Mouse (Mus musculus): ENCODE results near the gene Thop1. TPM values are rescaled to one million over a fixed set of nuclear protein-coding genes. Genes with fewer than 3 reads are reported as not detected.

Thop1 gene
- total RNA-seq, 2 experiments from 2014 or later, result 51.1 to 51.2 TPM

DNA sequence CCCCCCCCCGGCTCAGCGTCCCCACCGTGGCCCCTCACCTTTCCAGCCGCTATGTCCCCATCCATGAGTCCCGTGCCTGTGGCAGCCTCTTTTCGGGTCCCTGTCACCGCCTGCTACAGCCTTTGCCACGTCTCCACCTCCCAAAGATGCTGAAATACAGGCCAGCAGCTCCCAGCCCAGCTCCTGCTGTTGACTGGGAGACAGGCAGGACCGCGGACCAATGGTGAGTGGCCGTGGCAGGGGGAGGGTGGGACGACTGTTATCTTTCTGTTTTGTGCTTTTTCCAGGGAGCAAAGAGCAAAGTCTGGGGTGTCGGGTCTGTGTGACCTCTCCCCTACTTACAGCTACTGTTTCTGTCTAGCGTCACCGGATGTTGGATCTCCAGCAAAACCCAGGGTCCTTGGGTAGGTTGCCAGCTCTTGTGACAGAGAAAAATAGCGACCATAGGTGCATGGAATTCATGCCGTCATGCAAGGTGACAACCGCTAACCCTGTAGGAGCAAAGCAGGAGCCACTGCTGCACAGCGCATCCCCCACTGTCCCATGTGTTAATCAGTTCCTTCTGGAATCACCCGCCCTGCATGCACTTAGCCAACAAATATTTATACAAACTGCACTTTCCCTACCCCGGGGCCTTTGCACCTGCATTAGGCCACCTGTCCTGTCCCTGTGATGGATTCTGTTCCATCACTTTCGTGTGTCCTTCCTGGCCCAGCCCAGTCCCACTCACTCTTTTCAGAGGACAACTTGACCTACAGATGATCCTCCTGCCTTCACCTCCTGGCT, 22.8 kb downstream of the Thop1 start:
- intact Hi-C loops (cut with DNase I), result no loop called here

DNA sequence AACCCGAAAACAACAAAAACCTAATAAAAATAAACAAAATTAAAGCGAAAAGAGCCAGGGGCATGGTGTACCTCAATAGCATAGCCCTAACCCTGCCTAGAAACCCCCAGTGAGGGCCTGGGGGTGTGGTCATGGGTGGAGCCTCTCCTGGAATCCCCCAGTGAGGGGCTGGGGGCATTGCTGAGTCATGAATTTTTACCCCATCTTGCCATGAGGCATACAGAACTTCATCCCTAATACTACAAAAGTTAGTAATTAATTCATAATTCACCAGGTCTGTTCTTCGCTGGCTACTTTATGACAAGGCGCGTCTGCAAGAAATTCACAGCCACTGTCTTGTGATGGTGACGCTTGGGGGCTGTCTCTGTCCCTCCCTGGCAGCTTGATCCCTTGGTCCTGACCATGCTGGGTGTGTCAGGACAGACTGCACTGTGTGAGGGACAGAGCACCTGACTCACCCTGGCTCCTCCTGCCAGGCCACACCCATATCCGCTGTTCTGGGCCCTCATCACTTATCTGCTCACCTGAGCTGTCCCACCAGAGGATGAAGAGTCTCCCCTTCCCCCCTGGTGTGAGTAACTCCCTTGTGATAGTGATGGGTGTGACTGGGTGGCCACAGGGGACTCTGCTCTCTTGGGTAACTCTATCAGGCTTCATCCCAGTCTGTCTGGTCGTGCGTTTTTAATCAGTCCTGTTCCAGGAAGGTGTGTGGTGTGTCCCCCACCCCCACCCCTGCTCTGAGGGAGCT, 25.3 kb downstream of the Thop1 start:
- intact Hi-C loops (cut with DNase I), result no loop called here
- no peak for DNase-seq (ENCODE audit: low spot score in 2 of 2)

More for the DNA sequence above, 22.8 kb downstream of the Thop1 start:
- DNase-seq (ENCODE audit: low spot score in 2 of 2), result peak in 1 of 2 experiments; percentile 30

GRCm38 (mm10) chr10:81105565-81106112, 35.8 kb downstream of the Thop1 start, which contains the start of gene Map2k2:
Gene Map2k2 (plus strand): TSS chr10:81105915.
- intact Hi-C loops (cut with DNase I), result no loop called here
- DNase-seq (ENCODE audit: low spot score in 2 of 2), result peak; percentile 96

- DNase-seq (ENCODE audit: low spot score in 2 of 2), result peak; percentile 80 to 83
- intact Hi-C loops (cut with DNase I), result no loop called here
These were observed 36.4 kb downstream of the Thop1 start for GRCm38 (mm10) chr10:81106113-81106721.

GRCm38 (mm10) chr10:81112946-81113345, 43.1 kb downstream of the Thop1 start:
- intact Hi-C loops (cut with DNase I), result no loop called here
- DNase-seq (ENCODE audit: low spot score in 2 of 2), result no peak

GRCm38 (mm10) chr10:81119625-81120024, 49.8 kb downstream of the Thop1 start:
- intact Hi-C loops (cut with DNase I), result no loop called here
- no peak for DNase-seq (ENCODE audit: low spot score in 2 of 2)

GRCm38 (mm10) chr10:81120650-81121049, 50.8 kb downstream of the Thop1 start:
- intact Hi-C loops (cut with DNase I), result no loop called here
- no peak for DNase-seq (ENCODE audit: low spot score in 2 of 2)

- no peak for DNase-seq (ENCODE audit: low spot score in 2 of 2)
- intact Hi-C loops (cut with DNase I), result no loop called here
These were observed 53.1 kb downstream of the Thop1 start for GRCm38 (mm10) chr10:81122889-81123288.

DNA sequence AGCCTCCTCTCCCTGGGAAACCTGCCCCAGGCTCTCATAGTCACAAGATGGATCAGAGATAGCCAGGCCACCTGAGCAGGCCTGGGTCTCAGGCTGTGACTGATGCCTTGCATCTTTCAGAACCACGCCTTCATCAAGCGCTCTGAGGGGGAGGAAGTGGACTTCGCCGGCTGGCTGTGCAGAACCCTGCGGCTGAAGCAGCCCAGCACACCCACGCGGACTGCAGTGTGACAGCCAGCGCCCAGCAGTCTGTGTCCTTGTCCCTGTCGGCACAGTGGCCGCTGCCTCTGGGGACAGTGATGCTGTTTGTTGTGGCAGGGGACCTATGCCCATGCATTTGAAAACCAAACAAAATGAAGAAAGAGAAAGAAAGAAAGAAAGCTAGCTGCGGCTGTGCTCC, 53.7 kb downstream of the Thop1 start:
- intact Hi-C loops (cut with DNase I), result no loop called here
- no peak for DNase-seq (ENCODE audit: low spot score in 2 of 2)

Small RNA genes lying within 50 kb of the gene (microRNA-seq; reads per million reads assigned to microRNA genes)
- gene Mir5615-1 (0 reads per million in 2 experiments), gene Mir5615-2 (0 reads per million in 2 experiments)

Other genes starting within 250 kb of the Thop1 start
- gene Oaz1, start 243.4 kb upstream of the Thop1 start, total RNA-seq (2021), result 100 to 1,000 TPM; 433 to 483 TPM
- 10 to 100 TPM; 30.0 to 33.0 TPM for gene Lingo3, start 226.0 kb upstream of the Thop1 start, total RNA-seq (2021)
- 10 to 100 TPM; 46.4 to 52.7 TPM for gene Lsm7, start 214.8 kb upstream of the Thop1 start, total RNA-seq (2021)
- gene Sppl2b, start 214.8 kb upstream of the Thop1 start, total RNA-seq (2021), result 10 to 100 TPM; 81.8 to 89.3 TPM
- under 1 TPM; 0.13 to 0.18 TPM for gene Tmprss9, start 198.2 kb upstream of the Thop1 start, total RNA-seq (2021)
- 100 to 1,000 TPM; 145 to 157 TPM for gene Timm13, start 169.1 kb upstream of the Thop1 start, total RNA-seq (2021)
- 10 to 100 TPM; 19.7 to 20.1 TPM for gene Lmnb2, start 151.8 kb upstream of the Thop1 start, total RNA-seq (2021)
- gene Gadd45b, start 140.0 kb upstream of the Thop1 start, total RNA-seq (2021), result 10 to 100 TPM; 11.9 to 12.5 TPM
- gene Gng7, start 55.1 kb upstream of the Thop1 start, total RNA-seq (2021), result 100 to 1,000 TPM; 120 to 135 TPM
- gene Diras1, start 44.4 kb upstream of the Thop1 start, total RNA-seq (2021), result 100 to 1,000 TPM; 113 to 117 TPM
- gene Slc39a3, start 32.6 kb upstream of the Thop1 start, total RNA-seq (2021), result 10 to 100 TPM; 70.9 to 76.3 TPM
- gene Sgta, start 9.9 kb upstream of the Thop1 start, total RNA-seq (2021), result 100 to 1,000 TPM; 178 to 186 TPM
- under 1 TPM; 0.15 to 0.44 TPM for gene Creb3l3, start 28.8 kb downstream of the Thop1 start, total RNA-seq (2021)
- 100 to 1,000 TPM; 116 to 122 TPM for gene Map2k2, start 35.9 kb downstream of the Thop1 start, total RNA-seq (2021)
- 10 to 100 TPM; 74.8 to 76.0 TPM for gene Zbtb7a, start 65.2 kb downstream of the Thop1 start, total RNA-seq (2021)
- 10 to 100 TPM; 23.7 to 29.9 TPM for gene Pias4, start 97.9 kb downstream of the Thop1 start, total RNA-seq (2021)
- gene Eef2, start 106.6 kb downstream of the Thop1 start, total RNA-seq (2021), result 100 to 1,000 TPM; 936 to 941 TPM
- gene Dapk3, start 113.0 kb downstream of the Thop1 start, total RNA-seq (2021), result 10 to 100 TPM; 72.2 to 73.3 TPM
- not detected for gene 4930442H23Rik, start 113.8 kb downstream of the Thop1 start, total RNA-seq (2021)
- under 1 TPM in 1 of 2 experiments, not detected in 1; 0.17 TPM for gene Nmrk2, start 132.0 kb downstream of the Thop1 start, total RNA-seq (2021)
- 100 to 1,000 TPM; 196 to 211 TPM for gene Atcay, start 160.8 kb downstream of the Thop1 start, total RNA-seq (2021)
- 10 to 100 TPM; 66.1 to 66.7 TPM for gene Zfr2, start 163.1 kb downstream of the Thop1 start, total RNA-seq (2021)
- 100 to 1,000 TPM; 226 to 227 TPM for gene Matk, start 182.9 kb downstream of the Thop1 start, total RNA-seq (2021)
- gene Mrpl54, start 196.9 kb downstream of the Thop1 start, total RNA-seq (2021), result 10 to 100 TPM; 39.0 to 41.4 TPM
- gene Apba3, start 196.9 kb downstream of the Thop1 start, total RNA-seq (2021), result 10 to 100 TPM; 34.8 to 35.8 TPM
- gene Tjp3, start 221.5 kb downstream of the Thop1 start, total RNA-seq (2021), result under 1 TPM; 0.15 to 0.47 TPM
- 100 to 1,000 TPM; 391 to 396 TPM for gene Pip5k1c, start 222.9 kb downstream of the Thop1 start, total RNA-seq (2021)